Mouse (Mus musculus): ENCODE data around the gene Chst11. TPM values are rescaled to one million over a fixed set of nuclear protein-coding genes. Genes with fewer than 3 reads are reported as not detected.

Chst11 gene
- total RNA-seq, 1 experiment from 2014 or later, result 31.9 TPM

- 0 out of 2 replicates have a peak, but pooled peaks have one; percentile 18 for ATAC-seq (ENCODE audit: extremely low read depth, insufficient number of reproducible peaks, low FRiP score, poor library complexity, severe bottlenecking)
Observed at GRCm38 (mm10) chr10:83215559-83215958, 230.3 kb downstream of the Chst11 start.

- ATAC-seq (ENCODE audit: extremely low read depth, insufficient number of reproducible peaks, low FRiP score, poor library complexity, severe bottlenecking), result no peak
Observed at GRCm38 (mm10) chr10:83217256-83217655, 232.0 kb downstream of the Chst11 start.

GRCm38 (mm10) chr10:83218778-83219177 lies 233.5 kb downstream of the Chst11 start:
- no peak for ATAC-seq (ENCODE audit: extremely low read depth, insufficient number of reproducible peaks, low FRiP score, poor library complexity, severe bottlenecking)

- peak; percentile 55; the same call in 1 of the 2 replicates for ATAC-seq (ENCODE audit: extremely low read depth, insufficient number of reproducible peaks, low FRiP score, poor library complexity, severe bottlenecking)
Observed at GRCm38 (mm10) chr10:83219729-83220128, 234.4 kb downstream of the Chst11 start.

GRCm38 (mm10) chr10:83220217-83220616 lies 234.9 kb downstream of the Chst11 start:
- no peak for ATAC-seq (ENCODE audit: extremely low read depth, insufficient number of reproducible peaks, low FRiP score, poor library complexity, severe bottlenecking)

- ATAC-seq (ENCODE audit: extremely low read depth, insufficient number of reproducible peaks, low FRiP score, poor library complexity, severe bottlenecking), result no peak
Observed at GRCm38 (mm10) chr10:83220847-83221246, 235.5 kb downstream of the Chst11 start.

- ATAC-seq (ENCODE audit: extremely low read depth, insufficient number of reproducible peaks, low FRiP score, poor library complexity, severe bottlenecking), result no peak
Observed at GRCm38 (mm10) chr10:83224999-83225398, 239.7 kb downstream of the Chst11 start.

GRCm38 (mm10) chr10:83228626-83229025 lies 243.3 kb downstream of the Chst11 start:
- no peak for ATAC-seq (ENCODE audit: extremely low read depth, insufficient number of reproducible peaks, low FRiP score, poor library complexity, severe bottlenecking)

- ATAC-seq (ENCODE audit: extremely low read depth, insufficient number of reproducible peaks, low FRiP score, poor library complexity, severe bottlenecking), result no peak
Observed at GRCm38 (mm10) chr10:83233967-83234366, 248.7 kb downstream of the Chst11 start.

GRCm38 (mm10) chr10:83234391-83234790 lies 249.1 kb downstream of the Chst11 start:
- ATAC-seq (ENCODE audit: extremely low read depth, insufficient number of reproducible peaks, low FRiP score, poor library complexity, severe bottlenecking), result no peak

GRCm38 (mm10) chr10:83242106-83242686 lies 256.9 kb downstream of the Chst11 start:
- ATAC-seq (ENCODE audit: extremely low read depth, insufficient number of reproducible peaks, low FRiP score, poor library complexity, severe bottlenecking), result no peak

- no peak for ATAC-seq (ENCODE audit: extremely low read depth, insufficient number of reproducible peaks, low FRiP score, poor library complexity, severe bottlenecking)
Observed at GRCm38 (mm10) chr10:83244131-83244530, 258.8 kb downstream of the Chst11 start.

Other genes with a start within 250 kb of the Chst11 start
- gene Nfyb, start 221.4 kb upstream of the Chst11 start, total RNA-seq (2017), result 66.2 and 66.4 TPM in 2 replicates
- 35.6 and 42.0 TPM in 2 replicates for gene Txnrd1, start 151.5 kb upstream of the Chst11 start, total RNA-seq (2017)
- gene Eid3, start 118.9 kb upstream of the Chst11 start, total RNA-seq (2017), result 9.2 and 11.4 TPM in 2 replicates

Data from neutrophil, adult 5-6 weeks (primary cell).